Mouse (Mus musculus): ENCODE measurements around the gene Sash3.

Sash3 gene

GRCm38 (mm10) chrX:48140286-48140877 lies 5.9 kb upstream of the Sash3 start:
- no peak for DNase-seq (ENCODE audit: low spot score in 2 of 2)

- DNase-seq (ENCODE audit: low spot score in 2 of 2): no peak
Measured at GRCm38 (mm10) chrX:48141481-48141880, 4.8 kb upstream of the Sash3 start.

DNA sequence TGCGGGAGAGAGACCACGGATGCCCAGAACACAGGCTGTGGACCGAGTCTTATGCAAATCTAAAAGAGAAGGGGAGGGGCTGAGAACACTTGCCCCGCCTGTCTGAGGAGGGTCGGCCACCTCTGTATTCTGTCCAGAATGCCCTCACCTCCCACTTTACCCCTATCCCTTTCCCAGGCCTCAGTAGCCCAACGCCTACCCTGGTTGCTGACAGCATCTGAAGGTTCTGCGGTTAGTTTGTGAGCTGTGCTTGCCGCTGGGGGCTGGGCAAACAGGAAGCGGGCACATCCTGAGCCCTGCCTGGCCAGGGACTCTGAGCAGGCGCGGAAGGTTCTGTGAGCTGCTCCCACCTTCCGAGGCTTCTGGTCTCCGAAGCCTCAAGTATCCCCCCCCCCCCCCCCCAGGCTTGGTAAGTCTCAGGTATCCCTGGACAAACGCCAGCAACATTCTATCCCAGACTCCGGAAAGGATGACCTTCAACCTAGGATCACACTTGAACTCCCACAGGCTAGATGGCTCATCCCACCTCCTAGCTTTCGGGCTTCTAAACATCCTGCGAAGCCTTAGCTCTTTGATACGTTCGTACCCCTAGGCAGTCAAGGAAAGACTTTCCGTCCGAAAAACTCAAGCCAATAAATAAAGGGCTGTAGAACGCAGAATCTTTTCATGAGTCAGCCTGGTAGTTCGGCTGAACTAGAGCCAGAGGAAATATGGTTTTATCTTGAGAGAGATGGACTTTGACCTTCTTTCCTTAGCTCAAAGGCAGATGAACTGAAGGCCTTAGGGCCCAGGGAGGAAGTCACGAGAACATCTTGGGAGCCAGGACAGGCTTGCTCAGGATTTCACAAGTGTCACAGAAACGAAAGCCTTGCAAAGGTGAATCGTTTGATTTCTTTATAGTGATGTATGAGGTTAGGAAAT lies 2.6 kb upstream of the Sash3 start:
- no peak for DNase-seq (ENCODE audit: low spot score in 2 of 2)

DNA sequence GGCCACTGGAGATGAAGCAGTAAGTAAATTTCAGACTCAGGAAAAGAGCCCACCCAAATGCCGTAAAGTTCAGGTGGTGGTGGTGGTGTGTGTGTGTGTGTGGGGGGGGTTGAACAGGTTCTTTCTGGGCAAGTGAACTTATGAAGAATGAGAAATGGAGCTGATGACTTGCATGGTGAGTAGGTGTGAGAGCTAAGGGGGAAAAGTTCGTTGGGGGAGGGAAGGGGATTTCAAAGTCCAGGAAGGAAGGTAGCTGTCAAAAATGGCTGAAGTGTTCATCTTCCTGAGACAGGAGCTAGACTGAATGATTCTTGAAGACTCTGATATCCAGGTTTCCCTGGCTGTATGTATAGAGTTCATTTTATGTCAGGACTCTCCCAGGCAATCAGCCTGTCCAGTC lies 990 bp downstream of the Sash3 start:
- DNase-seq (ENCODE audit: low spot score in 2 of 2): no peak

- DNase-seq (ENCODE audit: low spot score in 2 of 2): no peak
Measured at GRCm38 (mm10) chrX:48147741-48148186, 1.5 kb downstream of the Sash3 start.

DNA sequence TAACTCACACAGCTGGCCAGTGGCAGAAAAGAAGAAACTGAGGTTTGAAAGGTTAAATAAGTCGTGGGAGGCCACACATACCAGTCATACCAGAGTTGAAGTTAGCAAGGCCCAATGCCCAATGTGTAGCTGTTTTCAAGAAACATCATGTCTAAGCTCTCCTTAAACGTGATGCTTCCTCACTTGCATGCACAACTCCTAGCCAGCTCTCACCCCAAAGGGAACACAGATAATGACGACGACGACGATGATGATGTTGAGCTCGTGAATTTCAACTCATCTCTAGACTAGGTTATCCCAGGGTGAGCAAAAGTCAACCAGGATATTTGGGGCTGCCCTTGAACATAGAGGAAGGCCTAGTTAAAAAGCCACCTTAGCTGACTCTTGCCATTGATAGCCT lies 5.9 kb downstream of the Sash3 start:
- DNase-seq (ENCODE audit: low spot score in 2 of 2): no peak

GRCm38 (mm10) chrX:48153414-48153813 lies 7.2 kb downstream of the Sash3 start:
- DNase-seq (ENCODE audit: low spot score in 2 of 2): no peak

GRCm38 (mm10) chrX:48153949-48154348 lies 7.7 kb downstream of the Sash3 start:
- no peak for DNase-seq (ENCODE audit: low spot score in 2 of 2)

GRCm38 (mm10) chrX:48155489-48155888 lies 9.3 kb downstream of the Sash3 start:
- DNase-seq (ENCODE audit: low spot score in 2 of 2): no peak

- no peak for DNase-seq (ENCODE audit: low spot score in 2 of 2)
Measured at GRCm38 (mm10) chrX:48157396-48157795, 11.2 kb downstream of the Sash3 start.

- no peak for DNase-seq (ENCODE audit: low spot score in 2 of 2)
Measured at GRCm38 (mm10) chrX:48158229-48158919, 12.1 kb downstream of the Sash3 start.

- DNase-seq (ENCODE audit: low spot score in 2 of 2): no peak
Measured at GRCm38 (mm10) chrX:48169892-48170291, 23.7 kb downstream of the Sash3 start.

GRCm38 (mm10) chrX:48170368-48170767 lies 24.1 kb downstream of the Sash3 start:
- DNase-seq (ENCODE audit: low spot score in 2 of 2): no peak

- DNase-seq (ENCODE audit: low spot score in 2 of 2): no peak
Measured at GRCm38 (mm10) chrX:48181844-48182243, 35.6 kb downstream of the Sash3 start.

DNA sequence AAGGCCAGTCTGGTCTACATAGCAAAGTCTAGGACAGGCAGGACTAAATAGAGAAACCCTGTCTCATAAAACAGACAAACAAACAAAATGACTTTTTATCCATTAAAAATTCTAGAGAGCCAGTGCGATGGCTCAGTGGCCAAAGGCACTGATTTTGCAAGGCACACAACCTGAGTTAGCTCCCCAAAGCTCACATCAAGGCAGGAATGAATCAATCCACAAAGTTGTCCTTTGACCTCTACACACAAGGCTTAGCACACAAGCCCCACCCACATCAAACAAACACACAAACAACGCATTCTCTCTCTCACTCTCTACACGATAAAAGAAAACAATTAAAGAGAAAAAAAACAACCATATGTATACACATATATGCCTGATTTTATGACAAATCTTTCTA lies 38.5 kb downstream of the Sash3 start:
- DNase-seq (ENCODE audit: low spot score in 2 of 2): no peak

GRCm38 (mm10) chrX:48191261-48191660 lies 45.0 kb downstream of the Sash3 start:
- no peak for DNase-seq (ENCODE audit: low spot score in 2 of 2)

DNA sequence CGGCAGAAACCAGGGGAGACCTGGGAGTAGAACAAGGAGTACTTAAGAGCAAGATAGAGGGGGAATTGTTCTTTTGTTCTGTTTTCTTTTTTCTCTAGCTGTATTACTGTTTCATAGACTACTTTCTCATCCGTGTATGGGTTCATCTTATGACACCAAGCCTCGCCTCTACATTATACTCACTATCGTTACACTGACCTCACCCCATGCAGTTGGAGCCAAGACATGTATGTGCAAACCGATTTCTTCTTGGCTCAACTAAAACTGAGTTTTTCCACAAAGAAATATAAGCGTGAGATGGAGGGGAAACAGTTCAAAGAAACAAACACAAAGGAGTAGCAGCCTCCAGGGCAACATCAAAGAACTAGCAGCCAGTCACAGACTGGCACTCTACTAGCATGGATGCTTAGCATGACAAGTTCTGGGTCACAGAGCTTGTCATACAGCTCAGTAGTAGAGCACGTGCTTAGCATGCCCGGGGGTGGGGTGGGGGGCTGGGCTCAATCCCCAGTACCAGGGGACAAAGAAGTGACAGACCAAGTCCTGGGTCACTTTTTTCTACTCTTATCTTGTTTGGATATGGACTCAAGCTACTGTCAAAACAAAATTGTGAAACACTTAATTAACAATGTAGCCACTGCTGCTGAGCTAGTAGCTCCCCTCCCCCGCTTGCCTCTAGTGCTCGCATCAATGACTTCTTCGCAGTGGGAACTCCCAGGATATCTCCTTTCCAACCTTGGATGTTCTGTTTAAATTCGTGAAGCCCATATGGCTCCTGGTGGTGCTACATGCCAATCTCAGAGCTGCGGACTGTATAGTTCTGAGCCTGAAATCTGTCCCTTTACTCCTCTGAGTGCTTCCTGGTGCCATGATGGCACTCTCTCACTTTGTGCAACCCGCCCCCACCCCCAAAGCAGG lies 47.3 kb downstream of the Sash3 start:
- no peak for DNase-seq (ENCODE audit: low spot score in 2 of 2)

DNA sequence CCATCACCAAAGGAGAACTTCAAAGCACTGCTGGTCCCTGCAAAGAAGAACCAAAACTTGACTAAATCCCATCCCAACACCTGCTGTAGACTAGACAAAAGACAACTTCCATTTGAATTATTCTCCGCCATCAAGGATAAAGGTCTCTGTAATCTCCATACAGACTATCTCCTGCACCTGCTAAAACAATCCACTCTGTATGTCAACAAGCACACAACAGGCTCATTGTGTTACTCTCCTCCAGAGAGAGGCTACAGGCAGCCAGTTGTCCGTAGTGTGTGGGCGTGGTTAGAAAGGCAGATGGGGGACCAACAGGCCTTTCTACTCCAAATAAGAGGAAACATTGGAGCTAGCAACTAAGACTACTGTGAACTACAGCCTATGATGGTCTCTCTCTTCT lies 51.6 kb downstream of the Sash3 start:
- no peak for DNase-seq (ENCODE audit: low spot score in 2 of 2)

DNA sequence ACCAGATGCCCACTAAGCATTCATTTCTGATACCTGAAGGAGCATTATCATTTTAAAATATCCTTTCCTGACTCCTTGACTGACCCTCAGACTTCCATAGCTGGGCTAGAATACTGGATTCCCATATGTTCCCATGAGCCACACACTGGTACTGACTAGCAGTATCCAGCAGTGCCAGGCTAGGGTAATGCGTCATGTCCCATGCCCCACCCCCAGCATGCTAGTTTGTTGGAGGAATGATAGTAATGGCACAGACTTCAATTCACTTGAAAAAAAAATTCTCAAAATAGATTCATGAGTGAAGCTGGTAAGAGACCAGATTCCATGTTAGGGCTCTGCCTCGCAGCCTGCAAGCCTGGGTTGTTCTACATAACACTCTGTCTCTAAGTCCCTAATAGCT lies 52.8 kb downstream of the Sash3 start:
- DNase-seq (ENCODE audit: low spot score in 2 of 2): no peak

- DNase-seq (ENCODE audit: low spot score in 2 of 2): no peak
Measured at GRCm38 (mm10) chrX:48200699-48201098, 54.5 kb downstream of the Sash3 start.

DNA sequence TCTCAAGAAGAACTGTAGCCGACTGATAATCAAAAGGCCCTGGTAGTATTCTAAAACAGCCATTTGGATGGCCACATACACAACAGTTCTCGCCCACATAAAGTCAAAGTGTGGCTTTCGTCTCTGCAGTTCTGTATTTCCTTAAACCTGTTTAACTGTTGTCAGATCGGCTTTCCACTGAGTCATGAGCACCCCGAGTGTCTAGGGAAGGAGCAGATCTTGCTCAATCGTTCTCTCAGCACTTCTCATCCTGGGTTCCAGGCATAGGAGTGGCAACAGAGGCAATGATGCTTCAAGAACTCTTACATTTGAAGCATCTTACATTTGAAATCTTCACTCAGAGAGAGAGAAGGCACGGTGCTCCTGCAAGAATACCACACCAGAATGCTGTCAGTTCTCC lies 55.7 kb downstream of the Sash3 start:
- DNase-seq (ENCODE audit: low spot score in 2 of 2): no peak

GRCm38 (mm10) chrX:48202436-48202835 lies 56.2 kb downstream of the Sash3 start:
- DNase-seq (ENCODE audit: low spot score in 2 of 2): no peak

All from urinary bladder, postnatal 4 days (tissue).